Mouse (Mus musculus) left cerebral cortex, adult 2 months (tissue): ENCODE results near the gene Hnrnph1. TPM values are rescaled to one million over a fixed set of nuclear protein-coding genes. Genes with fewer than 3 reads are reported as not detected.

Source experiments
- DNase-seq, 2 experiments: peaks; one replicate each; pipeline ENCODE4 v3.0.0; 2021 to 2022; ENCODE audit warnings: low spot score in 2 of 2, mixed read lengths in 1 of 2; ENCODE audit errors: extremely low spot score in 1 of 2
- H3K27ac ChIP-seq: fragments of 200-600 bp; 2 replicates; pipeline ENCODE4 v1.8.1; 2022
- H3K4me3 ChIP-seq: fragments of 200-600 bp; 2 replicates; pipeline ENCODE4 v1.8.1; 2022
- CTCF ChIP-seq: fragments of 200-600 bp; IDR thresholded peaks from 2 replicates; pipeline ENCODE4 v1.8.1; 2022; ENCODE audit warnings: antibody characterized with exemption, mild to moderate bottlenecking, moderate library complexity
- intact Hi-C: fragments of 180-260 bp; cut with DNase I; formaldehyde crosslinking; loops from one replicate; pipeline ENCODE4 v1.15.1; 2025
- total RNA-seq, 2 experiments: library from RNA; stranded (reverse); gene quantifications; 2 replicates each; pipeline ENCODE4 v1.2.3; 2021

Hnrnph1 gene
- total RNA-seq, 2 experiments from 2014 or later = 272 to 274 TPM

GRCm38 (mm10) chr11:50389616-50390015 is 12.8 kb downstream of the Hnrnph1 start:
- H3K4me3 ChIP-seq = no peak overlapping the region
- intact Hi-C loops = no loop called here
- DNase-seq = no peak

GRCm38 (mm10) chr11:50391272-50391960 is 14.6 kb downstream of the Hnrnph1 start:
- intact Hi-C loops = no loop called here
- no peak overlapping the region for H3K4me3 ChIP-seq
- no peak for TF ChIP-seq CTCF
- no peak overlapping the region for H3K27ac ChIP-seq
- DNase-seq = no peak

More at GRCm38 (mm10) chr11:50389616-50390015, 12.8 kb downstream of the Hnrnph1 start:
- no peak for TF ChIP-seq CTCF
- H3K27ac ChIP-seq = no peak overlapping the region

GRCm38 (mm10) chr11:50393306-50393705 is 16.5 kb downstream of the Hnrnph1 start:
- intact Hi-C loops = no loop called here
- Histone ChIP-seq H3K27ac (no peak overlapping the region), H3K4me3 (no peak overlapping the region)
- DNase-seq = no peak
- TF ChIP-seq CTCF = no peak

GRCm38 (mm10) chr11:50394731-50395130 is 17.9 kb downstream of the Hnrnph1 start:
- no peak for TF ChIP-seq CTCF
- Histone ChIP-seq H3K4me3 (no peak overlapping the region), H3K27ac (no peak overlapping the region)
- DNase-seq = no peak
- intact Hi-C loops = no loop called here

- intact Hi-C loops = no loop called here
- TF ChIP-seq CTCF = no peak
- no peak overlapping the region for H3K4me3 ChIP-seq
- H3K27ac ChIP-seq = no peak overlapping the region
- DNase-seq = no peak
Observed at GRCm38 (mm10) chr11:50396766-50397307, 20.0 kb downstream of the Hnrnph1 start.

GRCm38 (mm10) chr11:50397316-50397715 is 20.5 kb downstream of the Hnrnph1 start:
- TF ChIP-seq CTCF = no peak
- intact Hi-C loops = no loop called here
- Histone ChIP-seq H3K4me3 (no peak overlapping the region), H3K27ac (no peak overlapping the region)
- no peak for DNase-seq

GRCm38 (mm10) chr11:50398803-50399202 is 22.0 kb downstream of the Hnrnph1 start:
- no peak for TF ChIP-seq CTCF
- intact Hi-C loops = no loop called here
- no peak for DNase-seq
- Histone ChIP-seq H3K27ac (no peak overlapping the region), H3K4me3 (no peak overlapping the region)

- DNase-seq = no peak
- Histone ChIP-seq H3K4me3 (no peak overlapping the region), H3K27ac (no peak overlapping the region)
- intact Hi-C loops = no loop called here
- TF ChIP-seq CTCF = no peak
Observed at GRCm38 (mm10) chr11:50402481-50402880, 25.7 kb downstream of the Hnrnph1 start.

- intact Hi-C loops = no loop called here
- DNase-seq = no peak
- Histone ChIP-seq H3K27ac (no peak overlapping the region), H3K4me3 (no peak overlapping the region)
- no peak for TF ChIP-seq CTCF
Observed at GRCm38 (mm10) chr11:50403367-50404014, 26.7 kb downstream of the Hnrnph1 start.

- TF ChIP-seq CTCF = no peak
- no peak overlapping the region for H3K4me3 ChIP-seq
- DNase-seq = no peak
- intact Hi-C loops = no loop called here
- H3K27ac ChIP-seq = no peak overlapping the region
Observed at GRCm38 (mm10) chr11:50407235-50407634, 30.4 kb downstream of the Hnrnph1 start.

GRCm38 (mm10) chr11:50415563-50416241 is 38.9 kb downstream of the Hnrnph1 start:
- no peak overlapping the region for H3K27ac ChIP-seq
- DNase-seq = no peak
- TF ChIP-seq CTCF = peak; percentile 13; the same call in 1 of the 2 replicates
- no peak overlapping the region for H3K4me3 ChIP-seq
- intact Hi-C loops = no loop called here

GRCm38 (mm10) chr11:50417856-50418255 is 41.1 kb downstream of the Hnrnph1 start:
- Histone ChIP-seq H3K4me3 (no peak overlapping the region), H3K27ac (no peak overlapping the region)
- no peak for TF ChIP-seq CTCF
- intact Hi-C loops = no loop called here
- DNase-seq = no peak
